Mouse (Mus musculus): ENCODE results near the gene Glra2. TPM values are rescaled to one million over a fixed set of nuclear protein-coding genes. Genes with fewer than 3 reads are reported as not detected.

Glra2 gene
- polyA plus RNA-seq, 1 experiment from 2014 or later, result not detected

GRCm38 (mm10) chrX:165156549-165156948, 170.6 kb downstream of the Glra2 start:
- no peak overlapping the region for H3K27ac ChIP-seq (ENCODE audit: low read depth)
- DNase-seq (no peak), ATAC-seq (ENCODE audit: insufficient read depth) (no peak)
- no peaks in the 10 kb centered on the region for H3K36me3 ChIP-seq (ENCODE audit: insufficient read depth)
- H3K4me3 ChIP-seq (ENCODE audit: low read depth, low read length), result no peak overlapping the region
- 75% methylated on average over 1 of the region's 1 CpGs for WGBS
- H3K27me3 ChIP-seq (ENCODE audit: insufficient read depth, low read length), result no peaks in the 10 kb centered on the region
- H3K9me3 ChIP-seq (ENCODE audit: low read depth, low read length), result no peaks in the 10 kb centered on the region
- no peak overlapping the region for H3K4me2 ChIP-seq
- TF ChIP-seq CTCF (IDR thresholded peaks at IDR 0.05; ENCODE audit: low read depth), result no peak
- H3K9ac ChIP-seq, result no peak overlapping the region
- H3K4me1 ChIP-seq (ENCODE audit: insufficient read depth), result no peaks in the 10 kb centered on the region

- no peak overlapping the region for H3K9ac ChIP-seq
- H3K4me2 ChIP-seq, result no peak overlapping the region
- H3K9me3 ChIP-seq (ENCODE audit: low read depth, low read length), result no peaks in the 10 kb centered on the region
- no peaks in the 10 kb centered on the region for H3K36me3 ChIP-seq (ENCODE audit: insufficient read depth)
- ATAC-seq (ENCODE audit: insufficient read depth) (no peak), DNase-seq (no peak)
- WGBS, result 73% methylated on average over 1 of the region's 1 CpGs
- no peak for TF ChIP-seq CTCF (IDR thresholded peaks at IDR 0.05; ENCODE audit: low read depth)
- no peak overlapping the region for H3K27ac ChIP-seq (ENCODE audit: low read depth)
- no peaks in the 10 kb centered on the region for H3K4me1 ChIP-seq (ENCODE audit: insufficient read depth)
- no peak overlapping the region for H3K4me3 ChIP-seq (ENCODE audit: low read depth, low read length)
- H3K27me3 ChIP-seq (ENCODE audit: insufficient read depth, low read length), result no peaks in the 10 kb centered on the region
These were observed 223.0 kb downstream of the Glra2 start for GRCm38 (mm10) chrX:165104171-165104570.

Data from lung, embryonic 14.5 days (tissue).